Mouse (Mus musculus): ENCODE data around the gene Mucl3. TPM values are rescaled to one million over a fixed set of nuclear protein-coding genes. Genes with fewer than 3 reads are reported as not detected.

Mucl3 gene
- total and polyA plus RNA-seq, 3 experiments = 0.04 to 0.11 TPM; not detected in 1

- Histone ChIP-seq H3K79me2 (ENCODE audit: control insufficient read depth, insufficient read depth, low read length, poor library complexity) (peaks cover 6% of the 10 kb centered on the region), H3K36me3 (ENCODE audit: control insufficient read depth in 1 of 2, insufficient read depth in 2 of 2, low read length in 2 of 2) (no peaks in the 10 kb centered on the region), H3K4me3 (ENCODE audit: control insufficient read depth in 1 of 2, insufficient read depth in 1 of 2, low read depth in 2 of 2, low read length in 2 of 2) (peak within 1 kb of the TSS; percentile 71 to 86), H3K27me3 (ENCODE audit: control insufficient read depth in 1 of 2, insufficient read depth in 2 of 2, low read length in 2 of 2) (no peaks in the 10 kb centered on the region), H3K9me3 (replicated peaks; ENCODE audit: insufficient read depth, low read length) (no peaks in the 10 kb centered on the region), H3K4me1 (ENCODE audit: control insufficient read depth in 1 of 2, insufficient read depth in 2 of 2, low read length in 2 of 2) (peaks cover 0 to 4% of the 10 kb centered on the region in 2 experiments; a peak in 2 of 4 replicates), H3K27ac (ENCODE audit: control insufficient read depth, low read depth, low read length) (peak within 1 kb of the TSS; percentile 67), H3K9ac (ENCODE audit: control insufficient read depth, low read depth, low read length, poor library complexity, severe bottlenecking) (peak within 1 kb of the TSS; percentile 80)
- DNase-seq (ENCODE audit: low read depth, low spot score) = peak; percentile 96
- no peak for TF ChIP-seq SMC3 (IDR thresholded peaks at IDR 0.05; ENCODE audit: low read depth, low read length)
- no peak for TF ChIP-seq ZC3H11A (IDR thresholded peaks at IDR 0.05; ENCODE audit: low read depth, low read length)
- TF ChIP-seq KAT2A (conservative IDR thresholded peaks at IDR 0.05; ENCODE audit: low read depth, low read length) = peak; percentile 3; the same call in 1 of the 2 replicates
- peak; percentile 96 for TF ChIP-seq POLR2AphosphoS2 (IDR thresholded peaks at IDR 0.05; ENCODE audit: low read length)
- 0 out of 2 replicates have a peak, but pooled peaks have one; percentile 74 for TF ChIP-seq CHD1 (IDR thresholded peaks at IDR 0.05; ENCODE audit: low read depth, low read length)
- peak; percentile 29; the same call in 1 of the 2 replicates for TF ChIP-seq MAZ (IDR thresholded peaks at IDR 0.05; ENCODE audit: low read depth, low read length)
- peak; percentile 98 for TF ChIP-seq NRF1 (IDR thresholded peaks at IDR 0.05; ENCODE audit: insufficient read depth, low read depth, low read length, poor library complexity, severe bottlenecking)
- TF ChIP-seq SIN3A (IDR thresholded peaks at IDR 0.05; ENCODE audit: low read length) = peak; percentile 66
- no peak for TF ChIP-seq BHLHE40 (IDR thresholded peaks at IDR 0.05; ENCODE audit: borderline replicate concordance, low read depth, low read length)
- peak; percentile 65; the same call in 1 of the 2 replicates for TF ChIP-seq HCFC1 (IDR thresholded peaks at IDR 0.05; ENCODE audit: low read depth, low read length)
- peak; percentile 95 for TF ChIP-seq NELFE (IDR thresholded peaks at IDR 0.05; ENCODE audit: low read depth, low read length)
- no peak for TF ChIP-seq GABPA (IDR thresholded peaks at IDR 0.05; ENCODE audit: low read depth, low read length)
- TF ChIP-seq E2F4 (IDR thresholded peaks at IDR 0.05; ENCODE audit: borderline replicate concordance, low read depth, low read length) = no peak
- TF ChIP-seq CTCF (IDR thresholded peaks at IDR 0.05 in 2 of 3, conservative IDR thresholded peaks at IDR 0.05 in 1 of 3; ENCODE audit: control insufficient read depth in 1 of 3, insufficient read depth in 1 of 3, low read depth in 2 of 3, low read length in 3 of 3, poor library complexity in 1 of 3, severe bottlenecking in 1 of 3) = no peak
- no peak for TF ChIP-seq ZNF384 (IDR thresholded peaks at IDR 0.05; ENCODE audit: low read depth, low read length)
- no peak for TF ChIP-seq JUND (IDR thresholded peaks at IDR 0.05; ENCODE audit: low read depth, low read length)
- peak; percentile 38 for TF ChIP-seq TCF12 (IDR thresholded peaks at IDR 0.05; ENCODE audit: low read depth, low read length)
- peak; percentile 72 to 93 for TF ChIP-seq POLR2A (IDR thresholded peaks at IDR 0.05; ENCODE audit: control insufficient read depth in 1 of 2, insufficient read depth in 1 of 2, low read depth in 1 of 2, low read length in 2 of 2, poor library complexity in 1 of 2)
- TF ChIP-seq TBP (IDR thresholded peaks at IDR 0.05; ENCODE audit: low read depth, low read length) = peak; percentile 76
- no peak for TF ChIP-seq UBTF (IDR thresholded peaks at IDR 0.05; ENCODE audit: borderline replicate concordance, insufficient read depth, low read depth, low read length)
- TF ChIP-seq MAX (IDR thresholded peaks at IDR 0.05; ENCODE audit: low read length) = peak; percentile 66
- TF ChIP-seq MYC (IDR thresholded peaks at IDR 0.05; ENCODE audit: low read depth, low read length) = peak; percentile 80
- TF ChIP-seq MXI1 (IDR thresholded peaks at IDR 0.05; ENCODE audit: low read depth, low read length) = peak; percentile 83
- no peak for TF ChIP-seq USF2 (IDR thresholded peaks at IDR 0.05; ENCODE audit: borderline replicate concordance in 1 of 2, insufficient read depth in 1 of 2, low read depth in 1 of 2, low read length in 2 of 2)
These were observed 24.0 kb upstream of the Mucl3 start, which contains the start of gene Vars2 for GRCm38 (mm10) chr17:35667334-35668065. Gene Vars2, minus strand, starts transcription at chr17:35667592.

Measured in MEL (cell line).